Mouse (Mus musculus): ENCODE results near the gene Marc2.

Gene Marc2

GRCm38 (mm10) chr1:184877306-184877705 is 31.1 kb upstream of the Marc2 start:
- Histone ChIP-seq H3K4me1 (replicated peaks; ENCODE audit: low read depth, low read length) (peaks cover 20% of the 10 kb centered on the region), H3K4me3 (replicated peaks; ENCODE audit: low read length) (no peak overlapping the region), H3K9me3 (ENCODE audit: low read length) (no peaks in the 10 kb centered on the region), H3K27me3 (ENCODE audit: insufficient read depth, low read length) (peaks cover 70% of the 10 kb centered on the region), H3K36me3 (ENCODE audit: insufficient read depth, low read length) (no peaks in the 10 kb centered on the region)
- TF ChIP-seq NANOG (IDR thresholded peaks at IDR 0.05; ENCODE audit: borderline replicate concordance, low read length) (no peak), CTCF (conservative IDR thresholded peaks at IDR 0.05; ENCODE audit: low read length) (no peak), POU5F1 (IDR thresholded peaks at IDR 0.05; ENCODE audit: borderline replicate concordance, low read length) (no peak)

- H3K36me3 ChIP-seq (ENCODE audit: insufficient read depth, low read length): no peaks in the 10 kb centered on the region
- H3K27me3 ChIP-seq (ENCODE audit: insufficient read depth, low read length): peaks cover 58% of the 10 kb centered on the region
- H3K4me3 ChIP-seq (replicated peaks; ENCODE audit: low read length): no peak overlapping the region
- no peak for TF ChIP-seq NANOG (IDR thresholded peaks at IDR 0.05; ENCODE audit: borderline replicate concordance, low read length)
- no peak for TF ChIP-seq POU5F1 (IDR thresholded peaks at IDR 0.05; ENCODE audit: borderline replicate concordance, low read length)
- no peak for TF ChIP-seq CTCF (conservative IDR thresholded peaks at IDR 0.05; ENCODE audit: low read length)
- H3K9me3 ChIP-seq (ENCODE audit: low read length): no peaks in the 10 kb centered on the region
- H3K4me1 ChIP-seq (replicated peaks; ENCODE audit: low read depth, low read length): peaks cover 8% of the 10 kb centered on the region
Observed at GRCm38 (mm10) chr1:184873910-184874309, 27.7 kb upstream of the Marc2 start.

DNA sequence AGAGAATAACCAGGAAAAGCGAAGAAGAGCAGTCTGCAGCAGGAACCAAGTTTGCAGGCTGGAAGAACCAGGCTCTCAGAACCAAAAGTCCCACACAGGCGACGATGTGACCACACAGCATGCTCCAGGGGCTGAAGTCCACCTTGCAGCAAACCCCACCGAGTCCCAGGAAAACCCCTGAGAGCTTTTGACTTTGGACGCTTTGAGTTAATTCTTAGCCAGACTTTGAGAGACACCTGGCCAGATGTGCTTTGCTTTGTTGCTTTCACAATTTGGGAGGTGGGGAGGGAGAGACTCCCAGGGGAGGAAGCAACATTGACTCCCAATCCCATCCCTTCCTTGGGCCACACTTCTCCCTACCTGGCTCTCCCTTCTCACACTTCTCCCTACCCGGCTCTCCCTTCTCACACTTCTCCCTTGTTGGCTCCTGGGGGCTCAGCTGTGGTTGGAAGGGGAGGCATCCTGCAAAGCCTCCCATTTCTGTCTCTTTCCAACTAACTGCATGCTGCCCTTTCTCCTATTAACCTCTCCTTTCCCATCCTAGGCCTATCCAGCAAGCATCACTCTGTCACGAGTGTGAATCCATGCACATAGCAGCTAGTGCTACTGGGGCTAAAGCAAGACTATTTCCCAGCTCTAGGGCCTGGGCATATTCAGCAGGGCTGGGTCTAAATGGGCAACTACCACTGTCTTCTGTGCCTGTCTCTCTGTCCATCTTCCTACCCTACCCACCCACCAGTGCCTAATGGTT is 26.0 kb upstream of the Marc2 start:
- Histone ChIP-seq H3K9me3 (ENCODE audit: low read length) (no peaks in the 10 kb centered on the region), H3K4me1 (replicated peaks; ENCODE audit: low read depth, low read length) (peaks cover 8% of the 10 kb centered on the region), H3K27me3 (ENCODE audit: insufficient read depth, low read length) (peaks cover 45% of the 10 kb centered on the region), H3K36me3 (ENCODE audit: insufficient read depth, low read length) (no peaks in the 10 kb centered on the region), H3K4me3 (replicated peaks; ENCODE audit: low read length) (no peak overlapping the region)
- TF ChIP-seq NANOG (IDR thresholded peaks at IDR 0.05; ENCODE audit: borderline replicate concordance, low read length) (no peak), POU5F1 (IDR thresholded peaks at IDR 0.05; ENCODE audit: borderline replicate concordance, low read length) (no peak), CTCF (conservative IDR thresholded peaks at IDR 0.05; ENCODE audit: low read length) (no peak)

DNA sequence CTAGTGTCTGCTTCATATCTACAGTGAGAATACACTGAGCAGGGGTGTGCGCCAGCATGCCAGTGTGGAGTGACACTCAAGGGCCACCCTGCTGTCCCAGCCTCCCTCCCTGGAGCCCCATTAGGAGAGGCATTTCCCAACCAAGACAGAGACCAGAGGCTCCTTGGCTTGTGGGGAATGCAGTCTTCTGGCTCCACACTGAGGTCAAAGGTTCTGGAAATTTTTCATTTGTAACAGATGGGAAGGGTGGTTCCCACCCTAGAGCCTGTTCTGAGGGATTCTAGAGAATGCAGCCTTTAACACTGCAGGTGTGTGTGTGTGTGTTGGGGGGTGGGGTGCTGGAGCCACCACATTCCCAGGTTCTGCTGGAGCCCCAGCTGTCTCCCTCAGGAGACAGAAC is 25.3 kb upstream of the Marc2 start:
- TF ChIP-seq CTCF (conservative IDR thresholded peaks at IDR 0.05; ENCODE audit: low read length) (no peak), NANOG (IDR thresholded peaks at IDR 0.05; ENCODE audit: borderline replicate concordance, low read length) (no peak)
- Histone ChIP-seq H3K4me3 (replicated peaks; ENCODE audit: low read length) (no peak overlapping the region), H3K9me3 (ENCODE audit: low read length) (no peaks in the 10 kb centered on the region), H3K36me3 (ENCODE audit: insufficient read depth, low read length) (no peaks in the 10 kb centered on the region), H3K27me3 (ENCODE audit: insufficient read depth, low read length) (peaks cover 41% of the 10 kb centered on the region), H3K4me1 (replicated peaks; ENCODE audit: low read depth, low read length) (peaks cover 8% of the 10 kb centered on the region)

DNA sequence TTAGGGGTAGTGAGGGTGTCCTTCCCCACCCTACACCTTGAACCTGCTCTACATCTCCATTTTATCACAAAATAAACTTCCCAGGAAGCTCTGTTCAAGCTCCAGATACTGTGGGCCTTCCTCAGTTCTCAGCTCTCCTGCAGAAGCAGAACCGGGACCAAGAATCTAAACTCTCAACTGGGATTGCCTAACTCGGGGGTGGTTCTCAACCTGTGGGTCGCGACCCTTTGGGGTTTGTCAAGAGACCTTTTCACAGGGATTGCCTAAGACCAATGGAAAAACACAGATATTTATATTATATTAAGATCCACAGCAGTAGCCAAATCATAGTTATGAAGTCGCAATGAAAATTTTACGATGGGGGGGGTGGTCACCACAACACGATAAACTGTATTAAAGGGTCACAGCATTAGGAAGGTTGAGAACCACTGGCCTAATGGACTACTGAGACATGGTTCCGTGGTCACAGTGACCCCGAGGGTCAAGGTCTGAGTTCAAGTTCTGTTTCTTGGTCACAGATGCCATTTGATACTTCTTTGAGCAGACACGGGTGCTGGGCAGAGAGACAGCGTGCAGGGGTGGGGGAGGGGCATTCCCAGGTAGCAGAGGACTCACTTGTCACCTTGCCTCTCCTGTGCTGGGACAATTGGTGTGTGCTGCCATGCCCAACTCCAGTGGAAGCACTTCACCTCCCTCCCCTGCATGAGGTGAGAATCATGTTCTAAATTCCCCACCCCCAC is 24.6 kb upstream of the Marc2 start:
- peaks cover 8% of the 10 kb centered on the region for H3K4me1 ChIP-seq (replicated peaks; ENCODE audit: low read depth, low read length)
- no peak overlapping the region for H3K4me3 ChIP-seq (replicated peaks; ENCODE audit: low read length)
- no peaks in the 10 kb centered on the region for H3K9me3 ChIP-seq (ENCODE audit: low read length)
- peaks cover 40% of the 10 kb centered on the region for H3K27me3 ChIP-seq (ENCODE audit: insufficient read depth, low read length)
- H3K36me3 ChIP-seq (ENCODE audit: insufficient read depth, low read length): no peaks in the 10 kb centered on the region
- TF ChIP-seq NANOG (IDR thresholded peaks at IDR 0.05; ENCODE audit: borderline replicate concordance, low read length) (no peak), CTCF (conservative IDR thresholded peaks at IDR 0.05; ENCODE audit: low read length) (no peak), POU5F1 (IDR thresholded peaks at IDR 0.05; ENCODE audit: borderline replicate concordance, low read length) (no peak)

GRCm38 (mm10) chr1:184869939-184870565 is 23.8 kb upstream of the Marc2 start:
- no peak for TF ChIP-seq NANOG (IDR thresholded peaks at IDR 0.05; ENCODE audit: borderline replicate concordance, low read length)
- no peak for TF ChIP-seq POU5F1 (IDR thresholded peaks at IDR 0.05; ENCODE audit: borderline replicate concordance, low read length)
- H3K36me3 ChIP-seq (ENCODE audit: insufficient read depth, low read length): no peaks in the 10 kb centered on the region
- H3K4me3 ChIP-seq (replicated peaks; ENCODE audit: low read length): no peak overlapping the region
- no peaks in the 10 kb centered on the region for H3K9me3 ChIP-seq (ENCODE audit: low read length)
- H3K4me1 ChIP-seq (replicated peaks; ENCODE audit: low read depth, low read length): peaks cover 8% of the 10 kb centered on the region
- H3K27me3 ChIP-seq (ENCODE audit: insufficient read depth, low read length): peaks cover 34% of the 10 kb centered on the region

DNA sequence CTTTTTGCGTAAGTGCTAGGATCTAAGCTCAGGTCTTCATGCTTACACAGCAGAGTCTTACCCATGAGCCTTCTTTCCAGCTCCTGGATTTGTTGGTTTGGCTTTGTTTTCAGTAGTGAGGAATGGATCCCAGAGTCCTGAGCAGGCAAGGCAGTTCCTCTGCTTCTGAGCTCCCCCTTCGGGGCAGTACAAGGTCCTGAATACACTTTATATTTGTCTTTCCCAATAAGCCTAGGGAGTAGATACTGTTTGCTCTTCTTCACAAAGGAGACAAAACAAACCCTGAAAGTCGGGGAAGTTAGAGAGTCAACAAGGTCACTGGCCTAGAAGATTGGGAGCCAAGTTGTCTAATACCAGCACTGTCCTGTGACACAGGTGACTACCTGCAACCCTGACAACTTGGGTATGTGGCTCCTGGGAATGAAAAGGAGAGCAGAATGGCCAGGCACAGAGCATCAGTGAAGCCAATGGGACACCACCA is 21.4 kb upstream of the Marc2 start:
- Histone ChIP-seq H3K9me3 (ENCODE audit: low read length) (no peaks in the 10 kb centered on the region), H3K27me3 (ENCODE audit: insufficient read depth, low read length) (peaks cover 22% of the 10 kb centered on the region), H3K4me3 (replicated peaks; ENCODE audit: low read length) (no peak overlapping the region), H3K4me1 (replicated peaks; ENCODE audit: low read depth, low read length) (peaks cover 9% of the 10 kb centered on the region), H3K36me3 (ENCODE audit: insufficient read depth, low read length) (no peaks in the 10 kb centered on the region)
- TF ChIP-seq POU5F1 (IDR thresholded peaks at IDR 0.05; ENCODE audit: borderline replicate concordance, low read length) (no peak), CTCF (conservative IDR thresholded peaks at IDR 0.05; ENCODE audit: low read length) (no peak), NANOG (IDR thresholded peaks at IDR 0.05; ENCODE audit: borderline replicate concordance, low read length) (no peak)

- H3K4me3 ChIP-seq (replicated peaks; ENCODE audit: low read length): no peak overlapping the region
- TF ChIP-seq CTCF (conservative IDR thresholded peaks at IDR 0.05; ENCODE audit: low read length) (no peak), NANOG (IDR thresholded peaks at IDR 0.05; ENCODE audit: borderline replicate concordance, low read length) (no peak), POU5F1 (IDR thresholded peaks at IDR 0.05; ENCODE audit: borderline replicate concordance, low read length) (no peak)
- H3K4me1 ChIP-seq (replicated peaks; ENCODE audit: low read depth, low read length): peaks cover 10% of the 10 kb centered on the region
- H3K27me3 ChIP-seq (ENCODE audit: insufficient read depth, low read length): peaks cover 17% of the 10 kb centered on the region; the same call in 1 of the 2 replicates
- H3K36me3 ChIP-seq (ENCODE audit: insufficient read depth, low read length): no peaks in the 10 kb centered on the region
- no peaks in the 10 kb centered on the region for H3K9me3 ChIP-seq (ENCODE audit: low read length)
Observed at GRCm38 (mm10) chr1:184864381-184864801, 18.1 kb upstream of the Marc2 start.
